Mouse (Mus musculus) embryo, embryonic 9.5 days (tissue): ENCODE measurements at regions not wholly inside any gene's neighbourhood (a gene's known extent, or its start where the extent isn't known, plus 50 kb on each side); places are given as distances from the start of the nearest gene placed in this dataset.

Experiments
- DNase-seq: peaks from one replicate; pipeline ENCODE4 v3.0.0-alpha.2; 2017; ENCODE audit errors: extremely low spot score

DNA sequence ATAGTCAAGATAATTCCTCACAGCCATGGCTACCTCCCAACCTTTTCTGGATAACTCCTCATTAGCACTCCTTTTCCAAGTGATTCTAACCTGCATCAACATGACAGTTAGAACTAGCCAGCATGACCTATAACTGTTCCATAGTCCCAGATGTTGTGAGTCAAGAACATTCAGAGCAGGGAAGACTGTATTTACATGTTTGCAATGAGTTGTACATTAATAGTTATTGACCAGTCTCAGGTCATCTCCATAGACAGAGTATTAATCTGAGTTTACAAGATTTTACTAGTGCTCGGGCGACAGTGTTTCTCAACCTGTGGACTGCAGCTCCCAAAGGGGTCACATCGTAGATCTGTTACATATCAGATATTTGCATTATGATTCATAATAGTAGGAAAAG is 1515.3 kb downstream of the Slc22a22 start:
- DNase-seq: no peak
